Mouse (Mus musculus): ENCODE measurements around the gene Fig4. TPM values are rescaled to one million over a fixed set of nuclear protein-coding genes. Genes with fewer than 3 reads are reported as not detected.

The Fig4 gene
- polyA plus RNA-seq, 1 experiment from 2014 or later, result 20.9 TPM

DNA sequence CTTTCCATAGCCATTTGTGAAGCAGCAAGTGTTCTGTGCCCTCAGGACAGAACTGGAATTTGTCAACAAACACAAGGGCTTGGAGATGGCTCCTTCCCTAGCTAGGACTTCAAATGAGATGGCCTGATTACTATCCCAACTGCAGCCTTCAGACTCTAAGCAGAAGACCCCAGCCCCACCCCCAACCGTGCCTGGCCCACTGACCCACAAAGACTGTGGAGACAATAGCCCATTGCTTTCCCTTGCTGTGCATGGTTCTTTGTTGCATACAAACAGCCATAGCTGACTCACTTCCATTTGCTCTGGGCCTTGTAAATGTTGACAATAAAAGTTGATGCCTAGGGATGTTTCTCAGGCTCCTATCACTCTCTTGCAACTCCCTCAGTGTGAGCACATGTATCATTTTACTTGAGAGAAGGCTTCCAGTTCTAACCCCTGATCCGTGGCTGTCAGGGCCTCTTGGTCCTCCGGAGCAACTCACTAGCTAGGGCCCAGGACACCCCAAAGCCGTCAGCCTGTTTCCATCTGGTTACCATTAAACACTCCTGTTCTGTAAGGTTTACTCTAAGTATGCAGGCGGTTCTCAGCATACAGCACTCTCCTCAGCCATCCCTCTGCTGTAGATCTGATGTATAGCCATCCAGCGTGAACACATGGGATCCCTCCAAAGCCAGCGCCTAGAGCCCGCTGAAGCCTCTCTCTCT is 52.9 kb downstream of the Fig4 start:
- Histone ChIP-seq H3K4me2 (no peak overlapping the region), H3K36me3 (replicated peaks) (peaks cover 5% of the 10 kb centered on the region), H3K4me3 (replicated peaks) (no peak overlapping the region), H3K9ac (no peak overlapping the region), H3K4me1 (peaks cover 9% of the 10 kb centered on the region), H3K27me3 (no peaks in the 10 kb centered on the region), H3K27ac (no peak overlapping the region), H3K9me3 (no peaks in the 10 kb centered on the region)
- 63% methylated on average over 8 of the region's 8 CpGs for WGBS
- no peak for ATAC-seq (ENCODE audit: low FRiP score)

DNA sequence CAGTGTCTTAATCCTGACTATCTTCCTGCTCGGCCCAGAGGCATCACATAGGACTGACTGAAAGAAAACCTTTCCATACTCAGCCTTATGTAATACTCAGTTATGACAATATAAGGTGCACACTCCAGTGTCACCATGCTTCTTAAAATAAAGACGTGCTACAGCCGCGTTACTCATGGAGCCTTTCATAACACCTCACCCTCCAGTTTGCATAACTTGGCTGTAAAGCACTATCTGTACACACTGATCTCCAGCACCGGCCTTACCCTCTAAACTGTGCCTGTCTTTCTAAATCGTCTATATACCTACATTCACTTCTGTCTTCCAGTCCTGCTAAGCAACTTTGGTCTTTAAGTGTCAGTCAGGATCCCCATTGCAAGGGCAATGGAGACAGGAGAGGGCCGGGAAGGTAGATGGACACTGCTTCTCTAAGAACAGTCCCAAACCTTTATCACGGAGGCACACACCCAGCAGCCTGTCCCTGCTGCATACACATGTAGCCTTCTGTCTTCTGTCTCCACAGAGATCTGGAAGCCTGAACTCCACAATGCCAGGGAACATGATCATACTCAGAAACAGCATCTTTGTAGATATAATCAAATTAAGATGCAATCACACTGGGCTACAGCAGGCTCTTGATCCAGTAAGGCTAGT is 53.9 kb downstream of the Fig4 start:
- H3K4me2 ChIP-seq, result no peak overlapping the region
- no peak overlapping the region for H3K4me3 ChIP-seq (replicated peaks)
- no peaks in the 10 kb centered on the region for H3K9me3 ChIP-seq
- H3K36me3 ChIP-seq (replicated peaks), result peaks cover 5% of the 10 kb centered on the region
- no peak for ATAC-seq (ENCODE audit: low FRiP score)
- H3K27ac ChIP-seq, result no peak overlapping the region
- no peaks in the 10 kb centered on the region for H3K27me3 ChIP-seq
- no peak overlapping the region for H3K9ac ChIP-seq
- WGBS, result 94% methylated on average over 8 of the region's 8 CpGs
- peaks cover 9% of the 10 kb centered on the region for H3K4me1 ChIP-seq

DNA sequence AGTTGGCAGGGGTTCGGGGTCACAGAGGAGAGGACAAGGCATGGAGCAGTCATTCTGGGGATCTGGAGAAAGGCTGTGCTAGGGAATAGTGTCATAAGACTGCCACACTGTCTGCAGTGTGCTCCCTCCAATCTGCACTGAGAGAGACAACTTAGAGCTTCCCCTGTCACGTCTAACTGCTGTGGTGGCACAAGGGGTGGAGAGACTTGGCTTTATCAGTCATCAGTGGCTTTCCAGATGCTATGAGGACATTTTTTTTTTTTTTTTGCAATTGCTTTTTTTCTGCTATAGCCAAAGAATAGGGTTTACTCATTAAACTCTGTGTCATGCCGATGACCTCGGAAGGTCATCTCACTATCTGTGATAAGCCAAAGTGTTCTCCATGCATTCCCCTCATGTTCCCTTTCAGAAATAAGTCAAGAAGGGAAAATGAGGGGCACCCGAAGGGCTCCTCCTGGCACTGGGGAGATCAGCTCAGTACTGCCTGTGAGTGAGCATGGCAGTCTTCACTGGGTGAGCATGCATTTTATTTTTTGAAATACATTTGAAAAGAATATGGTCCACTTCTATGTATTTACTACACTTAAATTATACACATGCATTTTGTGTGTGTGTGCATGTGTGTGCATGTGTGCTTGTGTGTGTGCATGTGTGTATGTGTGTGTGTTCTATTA is 55.1 kb downstream of the Fig4 start:
- Histone ChIP-seq H3K36me3 (replicated peaks) (no peaks in the 10 kb centered on the region; the same call in 1 of the 2 replicates), H3K4me1 (peaks cover 9% of the 10 kb centered on the region), H3K9ac (no peak overlapping the region), H3K27ac (no peak overlapping the region), H3K4me3 (replicated peaks) (no peak overlapping the region), H3K4me2 (no peak overlapping the region), H3K9me3 (no peaks in the 10 kb centered on the region), H3K27me3 (no peaks in the 10 kb centered on the region)
- WGBS, result 91% methylated on average over 5 of the region's 5 CpGs
- no peak for ATAC-seq (ENCODE audit: low FRiP score)

DNA sequence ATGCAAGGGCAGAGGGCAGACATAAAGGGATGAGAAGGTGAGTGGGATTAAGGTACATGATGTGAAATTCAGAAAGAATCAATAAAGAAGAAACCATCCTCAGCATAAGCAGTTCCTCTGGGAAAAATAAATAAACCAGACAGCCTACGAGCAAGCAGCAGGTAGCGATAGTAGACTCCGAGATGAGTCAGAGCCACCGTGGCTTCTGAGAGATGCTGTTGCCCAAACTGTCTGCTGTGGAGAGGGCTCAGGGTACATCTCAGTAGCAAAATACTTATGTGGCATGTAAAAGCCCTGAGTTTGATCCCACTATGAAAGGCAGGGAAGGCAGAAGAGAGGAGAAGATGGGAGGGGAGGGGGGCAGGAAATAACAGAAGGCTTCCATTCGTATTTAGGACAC is 56.9 kb downstream of the Fig4 start:
- no peak overlapping the region for H3K4me2 ChIP-seq
- peaks cover 9% of the 10 kb centered on the region for H3K4me1 ChIP-seq
- no peaks in the 10 kb centered on the region for H3K36me3 ChIP-seq (replicated peaks)
- H3K9ac ChIP-seq, result no peak overlapping the region
- no peaks in the 10 kb centered on the region for H3K27me3 ChIP-seq
- H3K27ac ChIP-seq, result no peak overlapping the region
- H3K4me3 ChIP-seq (replicated peaks), result no peak overlapping the region
- WGBS, result 86% methylated on average over 5 of the region's 5 CpGs
- ATAC-seq (ENCODE audit: low FRiP score), result no peak
- no peaks in the 10 kb centered on the region for H3K9me3 ChIP-seq

DNA sequence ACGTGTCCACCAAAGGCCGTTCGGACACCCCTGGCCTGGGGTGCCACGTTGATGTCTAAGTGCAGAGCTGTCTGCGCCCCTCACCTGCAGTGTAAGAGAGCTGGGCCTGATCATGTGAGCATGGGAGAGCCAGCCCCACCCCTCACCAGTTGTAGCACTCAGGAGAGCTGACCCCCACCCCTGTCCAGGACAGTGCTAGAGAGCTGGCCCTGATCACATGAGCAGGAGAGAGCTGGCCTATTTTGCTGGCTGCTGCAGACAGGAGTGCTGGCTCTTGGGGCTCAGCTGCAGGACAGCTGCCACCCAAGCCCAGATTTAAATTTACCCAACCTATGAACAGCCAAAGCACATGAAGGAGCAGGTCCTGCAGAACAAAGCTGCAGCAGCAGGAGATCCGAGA is 57.6 kb downstream of the Fig4 start:
- H3K27me3 ChIP-seq, result no peaks in the 10 kb centered on the region
- H3K4me1 ChIP-seq, result peaks cover 5% of the 10 kb centered on the region
- no peaks in the 10 kb centered on the region for H3K36me3 ChIP-seq (replicated peaks)
- no peak overlapping the region for H3K4me3 ChIP-seq (replicated peaks)
- WGBS, result 89% methylated on average over 6 of the region's 6 CpGs
- H3K9ac ChIP-seq, result no peak overlapping the region
- H3K9me3 ChIP-seq, result no peaks in the 10 kb centered on the region
- no peak for ATAC-seq (ENCODE audit: low FRiP score)
- no peak overlapping the region for H3K4me2 ChIP-seq
- no peak overlapping the region for H3K27ac ChIP-seq

DNA sequence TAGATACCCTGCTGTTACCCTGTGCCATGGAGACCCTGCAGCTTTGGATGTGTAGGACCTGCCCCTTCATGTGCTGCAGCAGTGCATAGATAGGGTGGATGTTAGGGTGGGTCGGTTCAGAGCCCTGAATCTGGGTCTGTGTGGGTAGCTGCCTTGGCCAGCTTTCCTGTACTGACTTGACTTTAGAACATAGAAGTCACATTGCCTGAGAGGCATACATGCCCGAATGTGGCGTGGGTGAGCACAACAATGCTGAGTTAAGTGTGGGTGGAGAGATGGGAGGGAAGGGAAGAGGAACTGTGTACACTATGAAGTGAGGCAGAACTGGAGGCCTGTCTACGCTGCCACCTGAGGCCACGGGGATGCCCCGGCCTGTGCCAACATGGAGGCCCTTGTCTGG is 58.0 kb downstream of the Fig4 start:
- no peak overlapping the region for H3K9ac ChIP-seq
- ATAC-seq (ENCODE audit: low FRiP score), result no peak
- H3K9me3 ChIP-seq, result no peaks in the 10 kb centered on the region
- no peak overlapping the region for H3K4me3 ChIP-seq (replicated peaks)
- no peaks in the 10 kb centered on the region for H3K27me3 ChIP-seq
- 91% methylated on average over 6 of the region's 6 CpGs for WGBS
- H3K27ac ChIP-seq, result no peak overlapping the region
- H3K4me2 ChIP-seq, result no peak overlapping the region
- no peaks in the 10 kb centered on the region for H3K36me3 ChIP-seq (replicated peaks)
- H3K4me1 ChIP-seq, result peaks cover under 1% of the 10 kb centered on the region

DNA sequence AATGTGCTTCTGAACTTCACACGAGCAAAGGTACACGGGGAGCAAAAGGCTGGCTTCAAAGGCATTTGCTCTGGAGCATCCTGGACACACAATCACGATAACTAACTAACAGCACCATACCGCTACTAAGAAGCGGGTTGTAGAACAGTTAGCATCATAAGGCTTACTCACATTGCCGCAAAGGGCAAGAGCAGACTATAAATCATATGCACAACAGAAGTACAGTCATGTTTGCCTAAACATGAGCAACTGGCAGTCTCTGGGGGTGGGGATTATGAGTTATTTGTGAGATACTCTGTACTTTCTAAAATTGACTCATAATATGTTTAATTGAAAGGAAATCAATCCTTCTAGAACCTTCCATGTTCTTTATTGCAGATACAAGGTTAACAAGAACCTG is 59.1 kb downstream of the Fig4 start:
- ATAC-seq (ENCODE audit: low FRiP score), result no peak
- WGBS, result 95% methylated on average over 6 of the region's 6 CpGs
- no peak overlapping the region for H3K9ac ChIP-seq
- H3K9me3 ChIP-seq, result no peaks in the 10 kb centered on the region
- H3K4me1 ChIP-seq, result no peaks in the 10 kb centered on the region
- H3K4me2 ChIP-seq, result no peak overlapping the region
- H3K36me3 ChIP-seq (replicated peaks), result no peaks in the 10 kb centered on the region
- H3K27me3 ChIP-seq, result no peaks in the 10 kb centered on the region
- H3K4me3 ChIP-seq (replicated peaks), result no peak overlapping the region
- no peak overlapping the region for H3K27ac ChIP-seq

DNA sequence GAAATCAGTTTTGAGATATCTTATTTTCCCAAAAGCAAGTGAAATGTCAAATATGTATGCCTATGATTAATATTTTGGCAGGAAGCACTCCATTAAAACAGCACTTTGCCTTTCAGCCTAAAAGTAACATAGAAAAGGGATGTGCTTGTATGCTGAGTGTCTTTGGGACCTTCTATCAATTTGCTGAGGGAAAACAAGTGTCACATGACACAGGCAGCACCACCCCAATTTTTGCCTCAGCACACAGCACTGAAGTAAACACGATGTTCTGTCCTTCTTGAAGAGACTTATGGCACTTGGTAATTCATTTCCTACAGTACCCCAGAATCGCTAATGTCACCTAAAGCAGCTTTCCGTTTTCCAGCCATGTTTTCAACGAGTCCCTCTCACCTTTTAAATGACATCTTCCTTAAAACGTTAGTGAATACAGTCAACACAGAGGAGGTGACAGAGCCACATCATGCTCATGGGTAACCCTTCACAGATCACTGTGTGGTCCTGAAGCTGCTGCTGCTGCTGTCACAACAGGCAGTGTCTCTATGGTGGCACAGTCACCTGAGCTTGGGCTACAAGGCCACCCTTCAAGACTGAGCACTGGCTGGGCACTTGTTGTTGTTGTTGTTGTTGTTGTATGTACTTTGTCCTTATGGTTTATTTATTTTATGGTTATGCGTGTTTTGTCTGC is 61.4 kb downstream of the Fig4 start:
- Histone ChIP-seq H3K4me3 (replicated peaks) (no peak overlapping the region), H3K9me3 (no peaks in the 10 kb centered on the region), H3K27ac (no peak overlapping the region), H3K36me3 (replicated peaks) (no peaks in the 10 kb centered on the region), H3K4me2 (no peak overlapping the region), H3K9ac (no peak overlapping the region), H3K4me1 (no peaks in the 10 kb centered on the region), H3K27me3 (no peaks in the 10 kb centered on the region)
- 85% methylated on average over 6 of the region's 6 CpGs for WGBS
- no peak for ATAC-seq (ENCODE audit: low FRiP score)

DNA sequence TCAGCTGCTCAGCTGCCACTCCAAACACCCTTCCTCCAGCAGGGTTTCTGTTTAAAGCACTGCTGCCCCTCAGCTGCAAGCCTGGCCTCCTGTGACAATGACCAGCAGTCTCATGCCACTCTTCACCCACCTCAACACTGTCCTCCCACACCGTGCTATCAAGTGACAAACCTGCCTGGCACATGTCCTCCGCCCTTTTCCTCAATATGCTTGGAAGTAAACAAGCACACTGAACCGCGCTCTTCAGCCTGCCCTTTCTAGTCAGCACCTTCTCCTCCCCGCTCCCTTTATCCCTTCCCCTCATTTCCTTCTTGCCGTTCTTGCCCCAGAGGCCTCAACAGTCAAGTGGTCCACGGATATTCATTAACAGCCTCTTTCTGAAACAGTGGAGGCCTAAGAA is 62.0 kb downstream of the Fig4 start:
- Histone ChIP-seq H3K27ac (no peak overlapping the region), H3K4me3 (replicated peaks) (no peak overlapping the region), H3K4me1 (no peaks in the 10 kb centered on the region), H3K27me3 (no peaks in the 10 kb centered on the region), H3K9me3 (no peaks in the 10 kb centered on the region), H3K9ac (no peak overlapping the region), H3K36me3 (replicated peaks) (no peaks in the 10 kb centered on the region), H3K4me2 (no peak overlapping the region)
- WGBS, result 73% methylated on average over 7 of the region's 7 CpGs
- ATAC-seq (ENCODE audit: low FRiP score), result no peak

DNA sequence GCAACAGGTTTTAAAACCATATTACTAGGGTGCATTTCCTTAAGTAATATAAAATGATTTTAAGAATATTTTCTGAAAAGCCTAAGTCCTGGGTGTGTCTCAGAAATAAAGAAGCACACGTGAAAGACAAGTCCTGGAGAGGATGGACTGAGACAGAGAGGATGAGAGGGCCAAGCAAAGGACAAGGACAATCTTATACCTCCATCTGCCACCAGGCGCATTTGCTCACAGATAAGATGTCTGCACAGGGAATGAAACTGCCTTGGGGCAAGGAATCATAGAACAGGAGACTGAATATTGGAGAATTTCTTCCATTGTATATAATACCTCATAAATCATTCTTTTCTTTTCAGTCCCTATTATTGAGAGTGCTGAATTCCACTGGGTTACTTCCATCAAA is 67.0 kb downstream of the Fig4 start:
- Histone ChIP-seq H3K4me3 (replicated peaks) (no peak overlapping the region), H3K9me3 (no peaks in the 10 kb centered on the region), H3K9ac (no peak overlapping the region), H3K27ac (no peak overlapping the region), H3K36me3 (replicated peaks) (no peaks in the 10 kb centered on the region), H3K27me3 (no peaks in the 10 kb centered on the region), H3K4me1 (no peaks in the 10 kb centered on the region), H3K4me2 (no peak overlapping the region)
- 83% methylated on average over 2 of the region's 2 CpGs for WGBS
- no peak for ATAC-seq (ENCODE audit: low FRiP score)

DNA sequence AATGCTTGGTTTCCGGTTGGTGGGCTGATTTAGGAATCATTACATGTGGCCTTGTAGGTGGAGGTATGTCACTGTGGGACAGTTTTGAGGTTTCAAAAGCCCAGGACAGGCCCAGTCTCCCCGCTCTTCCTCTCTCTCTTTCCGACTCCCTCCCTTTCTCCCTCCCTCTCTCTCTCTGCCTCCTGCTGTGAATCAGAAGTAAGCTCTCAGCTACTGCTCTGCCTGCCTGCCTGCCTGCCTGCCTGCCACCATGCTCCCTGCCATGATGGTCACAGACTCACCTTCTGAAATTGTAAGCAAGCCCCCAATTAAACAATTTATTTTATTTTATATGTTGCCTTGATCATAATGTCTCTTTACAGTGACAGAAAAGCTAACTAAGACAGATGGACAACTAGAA is 67.5 kb downstream of the Fig4 start:
- Histone ChIP-seq H3K9me3 (no peaks in the 10 kb centered on the region), H3K4me3 (replicated peaks) (no peak overlapping the region), H3K36me3 (replicated peaks) (no peaks in the 10 kb centered on the region), H3K27ac (no peak overlapping the region), H3K4me1 (no peaks in the 10 kb centered on the region), H3K4me2 (no peak overlapping the region), H3K9ac (no peak overlapping the region), H3K27me3 (no peaks in the 10 kb centered on the region)
- no peak for ATAC-seq (ENCODE audit: low FRiP score)
- 79% methylated on average over 3 of the region's 3 CpGs for WGBS

DNA sequence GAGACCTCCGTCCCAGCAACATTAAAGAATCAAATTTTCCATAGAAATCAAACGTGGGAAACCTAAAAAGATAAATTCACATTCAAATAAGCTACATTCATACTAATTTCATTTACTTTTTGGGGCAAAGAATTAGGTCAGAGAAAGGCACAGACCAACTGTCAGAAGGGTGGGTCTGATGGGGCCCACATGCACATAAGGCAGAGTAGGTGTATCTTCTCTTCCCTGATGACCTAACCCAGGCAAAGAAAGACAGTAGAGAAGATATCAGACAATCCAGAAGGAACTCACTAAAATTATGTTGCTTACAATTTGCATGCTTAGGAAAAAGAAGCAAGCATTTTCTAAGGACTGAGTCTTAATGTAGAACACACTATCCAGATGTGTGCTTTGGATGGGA is 67.9 kb downstream of the Fig4 start:
- Histone ChIP-seq H3K27ac (no peak overlapping the region), H3K9me3 (no peaks in the 10 kb centered on the region), H3K27me3 (no peaks in the 10 kb centered on the region), H3K4me1 (no peaks in the 10 kb centered on the region), H3K9ac (no peak overlapping the region), H3K36me3 (replicated peaks) (no peaks in the 10 kb centered on the region), H3K4me3 (replicated peaks) (no peak overlapping the region), H3K4me2 (no peak overlapping the region)
- 92% methylated on average over 2 of the region's 2 CpGs for WGBS
- no peak for ATAC-seq (ENCODE audit: low FRiP score)

Measured in forebrain, embryonic 12.5 days (tissue).